Mouse (Mus musculus) stomach, embryonic 16.5 days (tissue): ENCODE results near the gene Nmnat3. TPM values are rescaled to one million over a fixed set of nuclear protein-coding genes. Genes with fewer than 3 reads are reported as not detected.

ENCODE experiments used
- ATAC-seq: fragments of 200-750 bp; cut with Nextera tagmentation; 2 replicates; pipeline ENCODE4 v1.8.0; 2017; ENCODE audit warnings: moderate number of reproducible peaks, moderate TSS enrichment; ENCODE audit not compliant: insufficient read depth, low FRiP score
- H3K27ac ChIP-seq: fragments of 300-500 bp; sonication (generic); 2 replicates; pipeline ENCODE4 v1.5.1; 2014; ENCODE audit warnings: low read length
- H3K27me3 ChIP-seq: fragments of 300-500 bp; sonication (generic); 2 replicates; pipeline ENCODE4 v1.6.1; 2014; ENCODE audit warnings: low read length, control low read depth, mixed read lengths; ENCODE audit not compliant: control insufficient read depth, insufficient read depth
- H3K36me3 ChIP-seq: fragments of 300-500 bp; sonication (generic); 2 replicates; pipeline ENCODE4 v1.6.1; 2014; ENCODE audit warnings: low read length; ENCODE audit not compliant: control insufficient read depth, insufficient read depth
- H3K4me1 ChIP-seq: fragments of 300-500 bp; sonication (generic); 2 replicates; pipeline ENCODE4 v1.6.1; 2014; ENCODE audit warnings: low read length, control low read depth, mixed read lengths; ENCODE audit not compliant: control insufficient read depth, insufficient read depth
- H3K4me2 ChIP-seq: fragments of 300-500 bp; sonication (generic); 2 replicates; pipeline ENCODE4 v1.6.1; 2014; ENCODE audit warnings: low read depth, low read length, mixed read lengths
- H3K4me3 ChIP-seq: fragments of 300-500 bp; sonication (generic); replicated peaks from 2 replicates; pipeline ENCODE4 v1.5.1; 2014; ENCODE audit warnings: mild to moderate bottlenecking, low read length
- H3K9ac ChIP-seq: fragments of 300-500 bp; sonication (generic); 2 replicates; pipeline ENCODE4 v1.6.1; 2014; ENCODE audit warnings: low read length
- H3K9me3 ChIP-seq: fragments of 300-500 bp; sonication (generic); replicated peaks from 2 replicates; pipeline ENCODE4 v1.6.1; 2016; ENCODE audit warnings: low read length, control low read depth; ENCODE audit not compliant: control insufficient read depth
- WGBS: fragments of 180-500 bp; shearing (Covaris S2); extraction: QIAGEN DNeasy Blood & Tissue Kit; methylation state at CpG from one replicate; pipeline ENCODE4 v1.1.7; 2014; 5-methylcytosine and 5-hydroxymethylcytosine counted together
- polyA plus RNA-seq: library from polyadenylated mRNA; unstranded; fragments of >200 nt; fragmentation: Nextera tagmentation; extraction: Ambion mirVana; gene quantifications from 2 replicates; pipeline ENCODE4 v1.2.1, GENCODE M21; 2015

The Nmnat3 gene
- polyA plus RNA-seq, 1 experiment from 2014 or later, result 10.2 TPM

GRCm38 (mm10) chr9:98299235-98299634 is 12.0 kb downstream of the Nmnat3 start:
- Histone ChIP-seq H3K4me2 (no peak overlapping the region), H3K27ac (no peak overlapping the region), H3K9ac (no peak overlapping the region), H3K36me3 (no peaks in the 10 kb centered on the region; the same call in 1 of the 2 replicates), H3K4me3 (no peak overlapping the region), H3K27me3 (no peaks in the 10 kb centered on the region), H3K4me1 (peaks cover 6% of the 10 kb centered on the region; the same call in 1 of the 2 replicates), H3K9me3 (no peaks in the 10 kb centered on the region)
- peak; percentile 42; the same call in 1 of the 2 replicates for ATAC-seq
- WGBS, result 74% methylated on average over 7 of the region's 7 CpGs

DNA sequence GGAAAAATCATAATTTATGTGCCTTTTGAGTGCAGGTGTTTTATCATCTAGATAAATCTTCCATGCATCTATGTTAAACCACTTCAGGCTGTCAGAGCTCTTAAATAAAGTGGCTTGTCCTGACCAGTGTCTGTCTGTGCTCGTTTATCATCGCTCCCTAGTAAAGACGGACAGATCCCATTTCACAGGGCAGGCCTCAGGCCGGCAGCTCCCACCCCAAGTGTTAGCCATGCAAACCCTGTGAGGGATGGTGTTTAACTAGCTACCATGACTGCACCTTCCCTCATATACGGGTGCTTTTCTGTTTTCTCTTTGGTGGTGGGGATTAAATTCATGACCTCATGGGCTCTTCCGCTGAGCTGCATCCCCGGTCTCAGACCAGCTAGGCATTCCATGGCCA is 13.3 kb downstream of the Nmnat3 start:
- Histone ChIP-seq H3K4me3 (no peak overlapping the region), H3K4me2 (no peak overlapping the region), H3K36me3 (no peaks in the 10 kb centered on the region; the same call in 1 of the 2 replicates), H3K27me3 (no peaks in the 10 kb centered on the region), H3K9ac (no peak overlapping the region), H3K4me1 (peaks cover 6% of the 10 kb centered on the region; the same call in 1 of the 2 replicates), H3K9me3 (no peaks in the 10 kb centered on the region), H3K27ac (no peak overlapping the region)
- WGBS, result 62% methylated on average over 7 of the region's 7 CpGs
- no peak for ATAC-seq

- WGBS, result 61% methylated on average over 6 of the region's 6 CpGs
- H3K36me3 ChIP-seq, result no peaks in the 10 kb centered on the region; the same call in 1 of the 2 replicates
- no peak overlapping the region for H3K9ac ChIP-seq
- no peak overlapping the region for H3K27ac ChIP-seq
- H3K4me1 ChIP-seq, result no peaks in the 10 kb centered on the region
- no peak overlapping the region for H3K4me2 ChIP-seq
- H3K27me3 ChIP-seq, result no peaks in the 10 kb centered on the region
- H3K4me3 ChIP-seq, result no peak overlapping the region
- H3K9me3 ChIP-seq, result no peaks in the 10 kb centered on the region
- no peak for ATAC-seq
Observed at GRCm38 (mm10) chr9:98307011-98307410, 19.8 kb downstream of the Nmnat3 start.

GRCm38 (mm10) chr9:98311316-98311965 is 24.2 kb downstream of the Nmnat3 start:
- Histone ChIP-seq H3K9me3 (no peaks in the 10 kb centered on the region), H3K27me3 (no peaks in the 10 kb centered on the region), H3K9ac (no peak overlapping the region), H3K4me3 (no peak overlapping the region), H3K36me3 (no peaks in the 10 kb centered on the region), H3K4me2 (no peak overlapping the region), H3K4me1 (no peaks in the 10 kb centered on the region), H3K27ac (no peak overlapping the region)
- no peak for ATAC-seq
- 87% methylated on average over 12 of the region's 12 CpGs for WGBS

DNA sequence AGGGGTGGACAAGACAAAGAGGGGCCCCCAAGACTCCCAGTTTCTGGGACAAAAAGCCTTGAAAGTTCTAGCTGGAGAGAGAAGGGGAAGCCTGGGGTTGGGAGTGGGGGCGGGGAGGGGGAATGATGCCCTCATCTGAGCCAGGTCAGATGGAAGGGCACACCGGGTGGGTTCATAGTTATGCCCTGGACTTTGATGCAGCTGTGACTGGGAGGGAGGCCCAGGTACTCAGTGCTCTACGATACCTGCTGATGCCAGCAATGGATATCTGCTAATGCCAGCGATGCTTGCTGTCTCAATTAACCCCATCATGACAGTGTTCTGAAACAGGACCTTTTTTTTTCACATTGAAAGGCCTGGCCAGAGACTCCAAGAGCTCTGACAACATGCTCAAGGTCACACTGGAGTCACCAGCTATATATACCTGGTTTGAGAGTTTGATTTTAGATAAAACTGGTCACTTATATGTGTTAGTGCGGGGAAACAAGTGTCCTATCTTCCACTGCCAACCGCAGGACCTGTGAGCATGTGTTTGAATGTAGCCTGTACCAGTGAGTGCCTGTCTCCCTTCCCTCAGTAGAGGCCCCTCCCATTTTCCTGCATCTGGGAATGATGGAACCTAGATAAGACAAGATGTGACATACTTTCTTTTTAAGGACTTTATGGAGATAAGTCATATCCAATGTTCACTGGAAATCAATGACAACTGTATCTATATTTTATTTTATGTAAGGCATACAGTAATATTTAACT is 25.6 kb downstream of the Nmnat3 start:
- H3K36me3 ChIP-seq, result no peaks in the 10 kb centered on the region
- ATAC-seq, result no peak

GRCm38 (mm10) chr9:98313587-98313986 is 26.4 kb downstream of the Nmnat3 start:
- Histone ChIP-seq H3K4me1 (no peaks in the 10 kb centered on the region), H3K9me3 (no peaks in the 10 kb centered on the region), H3K27me3 (no peaks in the 10 kb centered on the region), H3K36me3 (no peaks in the 10 kb centered on the region), H3K27ac (no peak overlapping the region), H3K9ac (no peak overlapping the region), H3K4me3 (no peak overlapping the region), H3K4me2 (no peak overlapping the region)
- 0 out of 2 replicates have a peak, but pooled peaks have one; percentile 62 for ATAC-seq
- WGBS, result 78% methylated on average over 6 of the region's 6 CpGs

More for the DNA sequence above, 25.6 kb downstream of the Nmnat3 start:
- WGBS, result 68% methylated on average over 6 of the region's 6 CpGs
- Histone ChIP-seq H3K4me3 (no peak overlapping the region), H3K9ac (no peak overlapping the region), H3K4me2 (no peak overlapping the region), H3K27ac (no peak overlapping the region), H3K27me3 (no peaks in the 10 kb centered on the region), H3K4me1 (no peaks in the 10 kb centered on the region), H3K9me3 (no peaks in the 10 kb centered on the region)

DNA sequence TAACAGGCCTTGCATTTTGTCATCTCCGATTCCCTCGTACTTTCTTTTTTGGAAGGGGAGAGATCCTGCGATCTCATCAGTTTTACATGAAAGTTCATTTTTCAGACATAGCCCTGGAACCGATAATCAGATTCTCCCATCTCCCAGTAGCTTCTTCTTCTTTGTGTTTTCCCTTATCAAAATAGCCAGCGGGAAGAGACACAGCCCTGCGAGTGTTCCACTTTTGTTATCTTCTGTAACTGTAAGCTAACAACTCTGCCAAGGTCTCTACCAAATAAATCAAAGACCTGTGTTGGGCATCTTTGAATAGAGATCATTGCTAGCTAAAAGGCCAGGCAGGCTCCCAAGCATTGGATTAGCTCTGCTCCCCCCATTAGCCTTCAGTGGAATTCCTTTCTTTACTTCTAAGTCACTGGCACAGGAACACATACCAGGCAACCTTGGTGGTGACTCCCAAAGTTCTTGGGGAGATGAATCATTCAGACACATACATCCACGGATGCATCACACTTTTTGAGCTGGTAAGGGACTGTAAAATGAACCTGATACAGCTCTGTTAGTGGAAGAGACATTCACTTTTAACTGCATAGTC is 26.9 kb downstream of the Nmnat3 start:
- H3K4me1 ChIP-seq, result no peaks in the 10 kb centered on the region
- WGBS, result 75% methylated on average over 7 of the region's 7 CpGs
- no peak overlapping the region for H3K4me3 ChIP-seq
- no peaks in the 10 kb centered on the region for H3K9me3 ChIP-seq
- no peak overlapping the region for H3K9ac ChIP-seq
- H3K36me3 ChIP-seq, result no peaks in the 10 kb centered on the region
- H3K27me3 ChIP-seq, result no peaks in the 10 kb centered on the region
- H3K27ac ChIP-seq, result no peak overlapping the region
- H3K4me2 ChIP-seq, result no peak overlapping the region
- no peak for ATAC-seq

DNA sequence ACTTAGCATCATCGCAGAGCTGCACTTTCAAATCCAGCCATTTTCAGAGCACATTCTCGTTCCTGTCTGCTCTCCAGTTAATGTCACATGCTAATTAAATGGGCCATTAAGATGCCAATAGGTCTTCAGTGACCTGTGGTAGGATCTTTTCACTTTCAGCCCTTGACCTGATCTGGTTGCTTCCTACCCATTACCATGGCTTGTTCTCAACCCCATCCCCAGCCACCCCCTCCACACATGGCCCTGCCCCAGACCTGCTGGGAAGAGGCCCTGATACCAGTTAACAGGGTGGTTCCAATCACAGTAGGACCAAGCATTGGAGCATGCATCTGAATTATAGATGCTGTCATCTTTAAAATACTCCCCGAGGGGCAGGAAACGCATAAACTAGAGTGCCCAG is 30.7 kb downstream of the Nmnat3 start:
- Histone ChIP-seq H3K4me2 (no peak overlapping the region), H3K27me3 (no peaks in the 10 kb centered on the region), H3K9me3 (no peaks in the 10 kb centered on the region), H3K4me1 (no peaks in the 10 kb centered on the region), H3K4me3 (no peak overlapping the region), H3K27ac (no peak overlapping the region), H3K9ac (no peak overlapping the region), H3K36me3 (no peaks in the 10 kb centered on the region)
- WGBS, result 77% methylated on average over 4 of the region's 4 CpGs
- no peak for ATAC-seq

GRCm38 (mm10) chr9:98318875-98319274 is 31.6 kb downstream of the Nmnat3 start:
- ATAC-seq, result no peak
- H3K27me3 ChIP-seq, result no peaks in the 10 kb centered on the region
- no peaks in the 10 kb centered on the region for H3K9me3 ChIP-seq
- 41% methylated on average over 3 of the region's 3 CpGs for WGBS
- no peak overlapping the region for H3K4me2 ChIP-seq
- H3K27ac ChIP-seq, result no peak overlapping the region
- no peaks in the 10 kb centered on the region for H3K36me3 ChIP-seq
- no peak overlapping the region for H3K9ac ChIP-seq
- H3K4me3 ChIP-seq, result no peak overlapping the region
- no peaks in the 10 kb centered on the region for H3K4me1 ChIP-seq
